Mouse (Mus musculus) hindbrain, embryonic 14.5 days (tissue): ENCODE measurements at regions not wholly inside any gene's neighbourhood (a gene's known extent, or its start where the extent isn't known, plus 50 kb on each side); places are given as distances from the start of the nearest gene placed in this dataset.
"Not testable (repeated sequence)": the region's sequence is repeated elsewhere in the genome, so short reads cannot be mapped to it uniquely, and the experiment has no call there.

Source experiments
- ATAC-seq: fragments of 200-750 bp; cut with Nextera tagmentation; 2 replicates; pipeline ENCODE4 v1.8.0; 2017; ENCODE audit warnings: moderate number of reproducible peaks, mild to moderate bottlenecking, moderate TSS enrichment, moderate library complexity; ENCODE audit not compliant: low FRiP score
- DNase-seq: peaks from one replicate; pipeline ENCODE4 v3.0.0-alpha.2; 2015; ENCODE audit warnings: low spot score
- H3K27ac ChIP-seq: fragments of 300-500 bp; sonication (generic); 2 replicates; pipeline ENCODE4 v1.5.1; 2014; ENCODE audit warnings: mild to moderate bottlenecking, moderate library complexity
- H3K27me3 ChIP-seq: fragments of 300-500 bp; sonication (generic); 2 replicates; pipeline ENCODE4 v1.6.1; 2014; ENCODE audit warnings: mild to moderate bottlenecking, low read length, mixed read lengths; ENCODE audit not compliant: control insufficient read depth, insufficient read depth
- H3K36me3 ChIP-seq: fragments of 300-500 bp; sonication (generic); replicated peaks from 2 replicates; pipeline ENCODE4 v1.6.1; 2014; ENCODE audit not compliant: control insufficient read depth, insufficient read depth
- H3K4me1 ChIP-seq: fragments of 300-500 bp; sonication (generic); replicated peaks from 2 replicates; pipeline ENCODE4 v1.6.1; 2014; ENCODE audit warnings: antibody characterized with exemption, low read length, mixed read lengths; ENCODE audit not compliant: control insufficient read depth, insufficient read depth
- H3K4me2 ChIP-seq: fragments of 300-500 bp; sonication (generic); replicated peaks from 2 replicates; pipeline ENCODE4 v1.6.1; 2014; ENCODE audit warnings: mild to moderate bottlenecking, moderate library complexity
- H3K4me3 ChIP-seq: fragments of 300-500 bp; sonication (generic); replicated peaks from 2 replicates; pipeline ENCODE4 v1.5.1; 2014; ENCODE audit warnings: mild to moderate bottlenecking, low read length
- H3K9ac ChIP-seq: fragments of 300-500 bp; sonication (generic); 2 replicates; pipeline ENCODE4 v1.6.1; 2014
- H3K9me3 ChIP-seq: fragments of 300-500 bp; sonication (generic); 2 replicates; pipeline ENCODE4 v1.6.1; 2016; ENCODE audit warnings: low read length; ENCODE audit not compliant: control insufficient read depth
- WGBS: fragments of 180-500 bp; shearing (Covaris S2); extraction: QIAGEN DNeasy Blood & Tissue Kit; methylation state at CpG from one replicate; pipeline ENCODE4 v1.1.7; 2014; 5-methylcytosine and 5-hydroxymethylcytosine counted together

DNA sequence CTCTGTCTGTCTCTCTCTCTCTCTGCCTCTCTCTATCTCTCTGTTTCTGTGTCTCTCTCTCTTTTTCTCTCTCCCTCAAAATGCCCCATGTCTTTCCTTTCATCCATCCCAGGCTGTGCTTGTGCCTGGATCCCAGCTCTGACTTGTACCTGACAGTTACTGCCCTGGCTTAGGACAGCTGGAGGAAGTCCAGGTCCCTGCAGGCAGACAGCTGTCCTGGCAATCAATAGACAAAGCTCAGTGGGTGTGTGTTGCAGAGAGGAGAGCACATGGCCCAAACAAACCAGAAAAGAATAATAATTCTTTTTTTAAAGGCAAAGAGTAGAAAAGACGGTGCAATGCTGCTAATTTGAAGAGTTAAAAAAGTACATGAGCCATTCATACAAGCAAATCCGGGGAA is 148.4 kb upstream of the Sulf2 start:
- Histone ChIP-seq H3K4me2 (no peak overlapping the region), H3K4me1 (peaks cover 25% of the 10 kb centered on the region), H3K9me3 (no peaks in the 10 kb centered on the region), H3K27me3 (0 out of 2 replicates have a peak, but pooled peaks cover 4% of the 10 kb centered on the region), H3K27ac (no peak overlapping the region), H3K4me3 (no peak overlapping the region), H3K36me3 (no peaks in the 10 kb centered on the region), H3K9ac (no peak overlapping the region)
- WGBS, result 55% methylated on average over 2 of the region's 2 CpGs
- no peak for DNase-seq
- ATAC-seq, result no peak

DNA sequence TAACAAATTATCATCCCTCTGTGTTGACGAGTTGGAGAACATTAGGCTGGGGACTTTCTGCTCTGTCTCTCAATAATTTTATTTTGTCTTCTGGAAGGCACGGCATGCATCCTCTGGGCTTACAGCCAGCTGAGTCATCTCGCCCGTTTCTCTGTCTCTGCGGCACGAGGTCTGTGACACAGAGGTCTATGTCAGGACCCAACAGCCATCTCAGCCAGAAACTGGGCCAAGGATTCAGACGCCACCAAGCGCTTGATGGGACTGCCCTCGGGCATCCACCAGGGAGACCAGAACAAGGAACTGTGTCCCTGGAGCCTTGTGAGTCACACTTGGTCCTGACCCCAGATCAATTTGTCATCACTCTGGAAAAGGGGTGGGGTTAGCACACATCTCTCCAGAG is 145.7 kb upstream of the Sulf2 start:
- Histone ChIP-seq H3K4me2 (no peak overlapping the region), H3K9me3 (no peaks in the 10 kb centered on the region), H3K4me1 (peaks cover 14% of the 10 kb centered on the region), H3K36me3 (no peaks in the 10 kb centered on the region), H3K27ac (no peak overlapping the region), H3K27me3 (no peaks in the 10 kb centered on the region), H3K4me3 (no peak overlapping the region), H3K9ac (no peak overlapping the region)
- ATAC-seq, result no peak
- DNase-seq, result no peak
- WGBS, result 73% methylated on average over 9 of the region's 9 CpGs

DNA sequence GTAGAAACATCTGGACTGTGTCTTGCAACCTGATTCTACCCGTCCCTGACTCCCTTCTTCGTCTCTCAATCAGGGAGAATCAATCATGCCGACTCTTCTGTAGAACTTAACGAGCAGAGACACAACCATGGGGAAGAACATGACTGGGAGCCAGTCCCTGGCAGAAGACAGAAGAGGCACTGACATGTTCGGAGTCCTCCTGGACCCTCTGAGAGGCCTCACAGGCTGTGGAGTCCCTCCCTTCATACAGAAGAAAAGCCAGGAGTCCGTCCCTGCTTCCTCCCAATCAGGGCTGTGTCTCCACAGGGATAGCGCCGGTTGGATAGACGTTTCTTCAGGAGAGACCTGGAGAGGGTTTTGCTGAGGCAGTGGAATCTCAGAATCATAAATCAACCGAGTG is 139.2 kb upstream of the Sulf2 start:
- Histone ChIP-seq H3K9ac (no peak overlapping the region), H3K36me3 (no peaks in the 10 kb centered on the region), H3K4me2 (no peak overlapping the region), H3K4me3 (no peak overlapping the region), H3K27me3 (0 out of 2 replicates have a peak, but pooled peaks cover 3% of the 10 kb centered on the region), H3K27ac (no peak overlapping the region), H3K9me3 (no peaks in the 10 kb centered on the region), H3K4me1 (peaks cover 15% of the 10 kb centered on the region)
- 76% methylated on average over 10 of the region's 10 CpGs for WGBS
- DNase-seq (no peak), ATAC-seq (no peak)

DNA sequence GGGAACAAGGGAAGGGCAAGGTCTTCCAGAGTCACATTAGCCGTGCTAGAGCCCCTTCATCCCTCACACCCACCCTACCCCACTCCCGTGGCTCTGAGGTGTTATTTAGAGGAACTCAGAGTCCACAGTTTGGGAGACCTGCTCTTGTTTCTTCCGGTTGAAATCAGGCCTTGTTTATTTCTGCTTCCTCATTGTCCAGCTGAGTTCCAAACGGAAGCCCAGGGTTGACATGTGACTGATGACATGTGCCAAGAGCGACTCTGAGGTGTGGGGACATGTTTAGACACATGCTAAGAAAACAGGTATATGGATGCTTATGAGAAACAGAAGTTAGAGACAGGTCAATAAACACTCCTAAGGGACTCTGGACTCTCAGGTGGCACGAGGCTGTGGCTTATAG is 137.5 kb upstream of the Sulf2 start:
- no peak overlapping the region for H3K27ac ChIP-seq
- H3K4me3 ChIP-seq, result no peak overlapping the region
- no peaks in the 10 kb centered on the region for H3K36me3 ChIP-seq
- DNase-seq, result no peak
- H3K4me1 ChIP-seq, result peaks cover 17% of the 10 kb centered on the region
- 0 out of 2 replicates have a peak, but pooled peaks cover 3% of the 10 kb centered on the region for H3K27me3 ChIP-seq
- no peak overlapping the region for H3K4me2 ChIP-seq
- 88% methylated on average over 6 of the region's 6 CpGs for WGBS
- no peaks in the 10 kb centered on the region for H3K9me3 ChIP-seq
- H3K9ac ChIP-seq, result no peak overlapping the region
- no peak for ATAC-seq

DNA sequence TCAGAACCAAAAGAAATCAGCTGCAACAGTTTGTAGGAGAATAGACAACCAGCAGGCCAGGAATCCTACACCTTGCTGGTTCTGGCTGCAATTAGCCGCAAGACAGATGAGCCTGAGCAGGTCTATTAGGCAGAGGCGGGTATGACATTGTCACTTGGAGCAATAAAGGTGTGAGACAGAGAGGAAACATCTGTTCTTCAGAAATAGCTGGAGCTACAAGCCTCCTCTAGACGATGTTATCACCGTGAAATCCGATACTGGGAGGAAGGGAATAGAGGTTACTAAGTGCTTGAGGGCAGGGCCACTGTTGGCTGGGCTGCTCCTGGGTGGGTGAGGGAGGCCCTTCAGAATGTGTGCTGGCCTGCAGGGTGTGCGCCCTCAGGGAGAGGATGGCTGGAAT is 135.8 kb upstream of the Sulf2 start:
- H3K9me3 ChIP-seq, result no peaks in the 10 kb centered on the region
- peaks cover 17% of the 10 kb centered on the region for H3K4me1 ChIP-seq
- no peak overlapping the region for H3K4me2 ChIP-seq
- H3K9ac ChIP-seq, result no peak overlapping the region
- H3K36me3 ChIP-seq, result no peaks in the 10 kb centered on the region
- ATAC-seq (no peak), DNase-seq (no peak)
- WGBS, result 37% methylated on average over 6 of the region's 6 CpGs
- H3K27ac ChIP-seq, result peak overlapping the region; percentile 55; the same call in 1 of the 2 replicates
- no peak overlapping the region for H3K4me3 ChIP-seq
- 0 out of 2 replicates have a peak, but pooled peaks cover 3% of the 10 kb centered on the region for H3K27me3 ChIP-seq

DNA sequence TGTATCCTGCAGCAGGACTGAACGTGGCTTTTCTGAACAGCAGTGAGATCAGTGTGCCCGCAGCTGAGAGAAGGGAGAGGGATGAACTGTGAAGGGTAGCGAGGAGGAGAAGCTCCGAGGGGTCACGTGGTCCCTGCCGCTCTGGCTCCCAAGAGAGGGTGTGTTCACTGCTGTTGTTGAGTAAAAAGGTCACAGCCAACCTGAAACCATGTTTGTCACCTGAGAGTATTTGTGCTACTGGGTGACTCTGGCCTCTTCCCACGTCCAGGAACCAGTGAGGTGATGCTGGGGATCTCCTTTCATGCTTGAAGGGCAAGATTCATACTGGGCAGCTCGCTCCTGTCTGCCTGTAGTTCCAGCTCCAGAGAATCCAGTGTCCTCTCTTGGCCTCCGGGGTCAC is 135.4 kb upstream of the Sulf2 start:
- Histone ChIP-seq H3K27ac (peak overlapping the region; percentile 21; the same call in 1 of the 2 replicates), H3K9me3 (no peaks in the 10 kb centered on the region), H3K36me3 (no peaks in the 10 kb centered on the region), H3K4me3 (no peak overlapping the region), H3K9ac (no peak overlapping the region), H3K4me2 (no peak overlapping the region), H3K4me1 (peaks cover 17% of the 10 kb centered on the region), H3K27me3 (0 out of 2 replicates have a peak, but pooled peaks cover 3% of the 10 kb centered on the region)
- ATAC-seq, result no peak
- no peak for DNase-seq
- 51% methylated on average over 9 of the region's 9 CpGs for WGBS

DNA sequence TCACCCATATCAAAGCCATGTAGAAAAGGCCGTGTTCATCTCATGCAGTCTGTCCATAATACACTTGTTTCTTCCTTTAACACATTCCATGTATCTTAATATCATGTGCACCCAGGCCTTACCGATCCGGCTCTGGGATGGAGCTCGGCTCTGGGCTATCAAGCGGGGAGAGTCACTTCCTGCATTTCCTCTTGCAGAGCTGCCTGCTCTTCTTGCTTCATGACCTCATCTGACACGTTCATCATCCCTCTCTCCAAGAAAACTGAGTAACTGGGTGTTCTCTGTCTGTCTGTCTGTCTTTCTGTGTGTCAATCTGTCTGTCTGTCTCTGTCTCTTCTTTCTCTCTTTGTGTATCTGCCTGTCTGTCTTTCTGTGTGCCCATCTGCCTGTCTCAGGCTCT is 133.7 kb upstream of the Sulf2 start:
- H3K4me2 ChIP-seq, result no peak overlapping the region
- no peaks in the 10 kb centered on the region for H3K9me3 ChIP-seq
- DNase-seq (no peak), ATAC-seq (no peak)
- H3K27me3 ChIP-seq, result 0 out of 2 replicates have a peak, but pooled peaks cover 3% of the 10 kb centered on the region
- WGBS, result 75% methylated on average over 6 of the region's 6 CpGs
- H3K4me3 ChIP-seq, result no peak overlapping the region
- H3K27ac ChIP-seq, result no peak overlapping the region
- no peak overlapping the region for H3K9ac ChIP-seq
- no peaks in the 10 kb centered on the region for H3K36me3 ChIP-seq
- peaks cover 17% of the 10 kb centered on the region for H3K4me1 ChIP-seq

DNA sequence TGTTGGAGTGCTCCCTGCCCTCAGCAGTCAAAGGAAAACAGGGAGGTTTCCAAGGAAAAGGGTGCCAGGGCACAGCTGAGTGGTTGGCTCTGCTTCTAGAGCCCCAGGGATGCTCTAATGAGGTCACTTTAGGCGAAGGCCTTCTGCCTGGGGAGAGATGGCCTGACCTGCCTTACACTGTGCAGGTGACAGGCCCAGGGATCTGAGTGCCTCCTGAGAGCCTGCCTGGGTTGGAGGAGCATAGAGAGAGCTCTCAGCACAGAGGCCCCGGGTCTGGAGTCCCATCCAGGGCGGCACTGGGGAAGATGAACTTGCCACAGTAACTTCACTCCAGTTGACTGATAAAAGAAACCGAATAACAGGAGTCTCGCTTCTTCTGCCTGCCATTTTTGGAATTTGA is 125.7 kb upstream of the Sulf2 start:
- not testable (repeated sequence) for H3K36me3 ChIP-seq, DNase-seq, H3K9ac ChIP-seq, H3K27me3 ChIP-seq, H3K27ac ChIP-seq, H3K4me1 ChIP-seq, H3K4me3 ChIP-seq, H3K9me3 ChIP-seq, H3K4me2 ChIP-seq
- ATAC-seq, result 0 out of 2 replicates have a peak, but pooled peaks have one; percentile 14
- whole genome bisulfite sequencing, result no CpG with 5 or more reads among the region's 5 CpGs

DNA sequence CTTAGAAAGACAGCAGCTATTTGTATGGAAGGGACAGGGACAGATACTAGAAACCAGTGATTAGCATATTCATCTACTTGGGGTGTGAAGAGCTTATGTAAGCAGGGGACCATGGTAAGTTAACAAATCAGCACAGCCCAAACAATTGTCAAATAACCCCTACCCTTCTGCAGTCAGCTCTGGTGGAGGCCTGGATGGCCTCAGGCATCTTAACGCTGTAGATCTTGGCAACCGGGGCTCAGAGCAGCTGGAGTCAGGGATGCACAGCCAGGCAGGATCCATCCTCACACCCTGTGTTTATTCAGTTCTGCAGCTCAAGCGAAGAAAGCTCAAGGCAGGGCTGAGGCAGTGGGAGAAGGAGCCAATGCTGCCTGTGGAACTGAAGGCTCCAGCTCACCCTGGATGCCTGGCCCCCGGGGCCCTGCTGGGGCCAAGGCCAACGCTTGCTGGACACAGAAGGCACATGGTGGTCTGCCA is 125.2 kb upstream of the Sulf2 start:
- DNase-seq, result no peak

DNA sequence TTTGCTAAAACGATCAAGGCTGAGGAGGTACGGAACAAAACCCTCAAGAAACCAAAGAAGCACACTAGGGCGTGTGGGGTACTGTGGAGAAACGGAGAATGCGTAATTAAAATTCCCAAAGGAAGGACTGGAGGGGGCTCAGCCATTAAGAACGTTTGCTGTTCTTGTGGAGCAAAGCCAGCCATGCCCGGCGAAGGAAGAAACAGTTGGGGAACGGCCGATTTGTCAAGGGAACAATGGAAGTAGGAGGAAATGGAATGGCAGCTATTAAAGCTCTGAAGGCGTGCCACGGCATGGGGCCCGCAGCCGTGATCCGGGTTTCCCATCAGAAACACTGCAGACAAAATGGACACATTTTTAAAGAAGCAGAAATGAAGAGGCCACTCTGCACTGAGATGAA is 124.2 kb upstream of the Sulf2 start:
- H3K9me3 ChIP-seq, result no peaks in the 10 kb centered on the region
- H3K4me3 ChIP-seq, result no peak overlapping the region
- H3K27ac ChIP-seq, result no peak overlapping the region
- no peak overlapping the region for H3K4me2 ChIP-seq
- DNase-seq (no peak), ATAC-seq (no peak)
- 59% methylated on average over 15 of the region's 15 CpGs for WGBS
- no peak overlapping the region for H3K9ac ChIP-seq
- H3K27me3 ChIP-seq, result no peaks in the 10 kb centered on the region
- H3K4me1 ChIP-seq, result 0 out of 2 replicates have a peak, but pooled peaks cover 5% of the 10 kb centered on the region
- H3K36me3 ChIP-seq, result no peaks in the 10 kb centered on the region

More for the DNA sequence above, 125.2 kb upstream of the Sulf2 start:
- Histone ChIP-seq H3K4me3 (no peak overlapping the region), H3K4me2 (no peak overlapping the region), H3K27me3 (no peaks in the 10 kb centered on the region), H3K9ac (no peak overlapping the region), H3K36me3 (no peaks in the 10 kb centered on the region), H3K4me1 (0 out of 2 replicates have a peak, but pooled peaks cover 5% of the 10 kb centered on the region), H3K9me3 (no peaks in the 10 kb centered on the region), H3K27ac (0 out of 2 replicates have a peak overlapping the region, but pooled peaks have one; percentile 14)
- peak; percentile 70; the same call in 1 of the 2 replicates for ATAC-seq
- WGBS, result 23% methylated on average over 5 of the region's 5 CpGs
